Mouse (Mus musculus) c-Kit-positive CD71-negative TER-119-negative erythroid progenitor cells, embryonic 14.5 days (primary cell): ENCODE results near the gene Kcnk1.

Source experiments
- DNase-seq: peaks from one replicate; pipeline ENCODE4 v3.0.0-alpha.2; 2013; ENCODE audit warnings: low read depth

The Kcnk1 gene

DNA sequence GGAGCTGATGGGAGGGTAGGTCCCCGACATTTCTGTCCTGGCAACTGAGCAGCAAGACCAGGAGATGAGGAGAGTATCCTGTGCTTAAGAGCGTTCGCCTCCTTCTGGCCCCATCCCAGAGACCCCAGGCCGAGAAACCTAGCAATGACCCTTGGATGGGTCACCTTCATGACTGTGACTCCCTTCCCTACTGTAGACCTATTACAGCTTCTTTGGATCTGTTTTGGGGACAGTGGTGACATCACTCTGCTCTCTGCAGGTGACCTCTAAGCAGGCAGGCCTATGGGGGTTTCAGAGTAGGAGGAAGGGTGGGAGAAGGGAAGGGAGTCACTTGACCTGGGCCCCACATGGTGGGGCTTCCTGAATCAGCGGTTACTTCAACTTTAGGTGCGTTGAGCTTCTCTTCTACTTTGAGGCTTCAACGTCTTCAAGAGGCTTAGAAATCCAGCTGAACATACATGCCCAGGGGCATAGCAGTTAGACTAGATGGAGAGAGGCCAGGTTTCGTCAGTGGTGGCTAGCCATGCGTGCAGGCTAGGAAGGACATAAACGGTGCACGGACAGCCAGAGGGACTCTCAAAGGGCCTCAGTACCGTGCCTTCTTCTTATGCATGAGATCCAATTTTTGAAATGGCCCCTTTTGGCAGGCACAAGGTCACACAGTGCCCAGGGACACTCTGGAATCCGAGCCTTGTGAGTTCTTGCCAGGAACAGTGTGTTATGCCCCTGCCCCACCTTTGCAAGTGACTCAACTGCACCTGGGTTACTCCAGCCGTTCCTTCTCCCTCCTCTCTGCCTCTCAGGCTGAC is 1.3 kb downstream of the Kcnk1 start:
- no peak for DNase-seq

DNA sequence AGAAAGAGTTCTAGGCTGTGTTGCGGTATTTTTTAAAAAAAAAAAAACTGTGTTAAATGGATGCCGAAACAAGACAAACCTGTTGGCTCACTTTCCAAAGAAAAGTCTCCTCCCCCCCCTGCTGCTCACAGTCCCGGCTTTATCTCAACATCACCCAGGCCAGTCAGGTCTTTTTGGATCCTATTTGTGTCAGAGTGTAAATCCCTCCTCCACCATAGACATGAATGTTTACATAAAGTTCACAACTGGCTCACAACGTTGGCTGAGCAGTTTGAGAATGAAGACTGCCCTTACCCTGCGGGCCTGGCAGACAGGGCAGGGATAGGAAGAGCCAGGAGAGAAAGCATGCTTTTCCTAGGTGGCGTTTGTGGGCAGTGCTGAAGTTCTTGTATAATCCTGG is 2.0 kb downstream of the Kcnk1 start:
- no peak for DNase-seq

DNA sequence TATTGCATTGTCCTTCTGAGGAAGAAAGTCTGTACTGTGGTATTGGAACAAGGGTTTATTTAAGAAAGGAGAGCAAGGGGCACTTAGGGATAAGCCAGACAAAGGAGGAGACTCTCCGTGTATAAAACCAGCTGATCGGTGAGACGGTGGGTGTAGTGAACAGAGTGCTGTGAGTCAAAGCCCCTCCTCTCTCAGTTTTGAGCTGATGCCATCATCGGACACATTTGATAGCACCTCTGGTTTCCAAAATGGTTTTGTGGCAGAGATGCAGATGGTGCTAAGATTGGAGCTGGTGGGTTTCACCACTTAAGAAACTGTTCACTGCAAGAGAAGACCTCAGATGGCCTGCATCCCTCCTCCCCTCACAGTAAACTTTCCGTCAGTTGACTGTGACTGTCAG is 2.6 kb downstream of the Kcnk1 start:
- no peak for DNase-seq

DNA sequence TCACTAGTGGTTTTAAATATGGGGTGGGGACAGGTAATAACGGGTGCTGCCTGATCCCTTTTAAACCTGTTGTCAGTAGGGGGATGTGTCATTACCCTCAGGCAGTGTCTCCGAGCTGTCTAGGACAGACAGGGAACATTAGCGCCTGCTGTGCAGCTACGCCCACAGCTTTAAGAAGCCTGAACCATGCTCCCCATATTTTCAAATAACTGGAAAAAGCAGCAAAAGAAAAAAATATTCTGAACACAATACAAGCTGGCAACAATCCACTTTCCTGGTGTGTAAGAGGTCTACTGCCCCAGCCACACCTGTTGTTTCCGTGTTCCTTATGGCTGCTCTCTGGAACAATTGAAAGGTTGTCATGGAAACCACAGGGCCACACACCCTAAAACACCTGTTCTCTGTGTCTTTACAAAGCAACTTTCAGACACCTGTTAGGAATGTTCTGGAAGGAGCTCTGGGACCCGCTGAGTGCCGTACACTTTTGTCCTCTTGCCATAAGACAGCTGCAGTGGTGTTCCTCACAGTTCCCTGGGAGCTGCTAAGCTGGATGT is 4.9 kb downstream of the Kcnk1 start:
- DNase-seq: no peak

DNA sequence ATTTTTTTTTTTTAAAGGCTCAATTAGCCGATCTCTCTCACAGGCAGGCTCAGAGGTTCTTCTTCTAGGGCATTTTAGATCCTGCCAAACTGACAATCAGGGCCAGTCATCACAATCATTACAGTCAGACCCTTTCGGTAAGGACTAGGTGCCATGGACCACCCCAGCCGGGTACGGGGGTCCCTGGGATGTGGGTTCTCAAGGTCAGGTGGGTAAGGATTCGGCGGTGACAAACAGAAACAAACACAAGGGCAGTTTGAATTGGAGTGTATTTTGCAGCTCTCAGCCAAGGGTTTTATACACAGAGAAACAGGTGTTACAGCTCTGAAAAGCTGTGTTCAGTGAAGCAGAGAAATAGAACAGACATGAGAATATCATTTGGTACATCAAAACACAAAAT is 8.6 kb downstream of the Kcnk1 start:
- no peak for DNase-seq

DNA sequence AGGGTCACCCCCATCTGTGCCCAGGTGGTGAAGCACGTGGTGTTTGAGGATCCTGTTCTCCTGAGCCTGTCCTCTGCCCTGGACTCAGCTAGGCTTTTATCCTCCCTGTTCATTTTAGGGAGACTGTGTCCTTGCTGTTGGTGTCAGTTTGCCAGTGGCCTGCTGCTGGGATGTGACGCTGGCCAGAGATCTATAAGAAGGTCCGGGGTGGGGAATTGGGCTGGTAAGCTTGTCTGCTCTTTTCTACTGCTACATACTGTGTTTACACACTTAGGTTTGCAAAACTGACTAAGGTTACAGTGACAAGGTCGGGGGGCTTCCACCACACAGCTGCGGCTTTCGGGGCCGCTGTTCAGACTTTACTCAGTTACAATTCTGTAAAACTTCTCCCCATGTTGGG is 10.0 kb downstream of the Kcnk1 start:
- DNase-seq: no peak

DNA sequence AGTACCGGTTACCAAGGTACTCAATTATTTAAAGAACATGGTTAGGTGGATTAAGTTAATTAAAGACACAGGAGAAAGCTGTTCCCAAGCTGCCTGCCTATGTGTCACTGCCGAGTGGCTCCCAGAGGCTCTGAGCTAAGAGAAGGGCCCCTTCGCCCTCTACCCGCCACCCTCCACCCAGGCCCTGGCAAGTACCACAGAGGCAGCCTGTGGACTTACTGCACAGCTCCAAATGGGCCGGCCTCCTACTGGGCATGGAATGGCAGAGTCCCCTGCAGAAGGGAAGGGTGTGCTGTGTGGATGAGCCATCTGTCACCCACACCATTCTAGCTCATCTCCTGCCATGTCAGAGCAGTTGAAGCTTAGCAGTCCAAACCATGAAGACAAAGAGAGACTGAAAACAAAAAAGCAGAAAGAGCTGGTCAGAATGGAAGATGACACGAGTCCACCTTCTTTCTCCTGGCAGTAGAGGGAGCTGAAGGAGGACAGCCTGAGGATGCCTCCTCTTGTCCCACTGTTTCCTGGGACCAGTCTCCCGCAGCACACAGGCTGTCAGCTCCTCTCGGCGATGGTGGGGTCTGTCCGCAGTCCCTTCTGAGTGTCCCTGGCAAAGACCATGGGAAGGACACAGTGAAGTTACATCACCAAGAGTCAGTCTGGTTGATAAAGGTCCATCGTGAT is 11.5 kb downstream of the Kcnk1 start:
- no peak for DNase-seq

DNA sequence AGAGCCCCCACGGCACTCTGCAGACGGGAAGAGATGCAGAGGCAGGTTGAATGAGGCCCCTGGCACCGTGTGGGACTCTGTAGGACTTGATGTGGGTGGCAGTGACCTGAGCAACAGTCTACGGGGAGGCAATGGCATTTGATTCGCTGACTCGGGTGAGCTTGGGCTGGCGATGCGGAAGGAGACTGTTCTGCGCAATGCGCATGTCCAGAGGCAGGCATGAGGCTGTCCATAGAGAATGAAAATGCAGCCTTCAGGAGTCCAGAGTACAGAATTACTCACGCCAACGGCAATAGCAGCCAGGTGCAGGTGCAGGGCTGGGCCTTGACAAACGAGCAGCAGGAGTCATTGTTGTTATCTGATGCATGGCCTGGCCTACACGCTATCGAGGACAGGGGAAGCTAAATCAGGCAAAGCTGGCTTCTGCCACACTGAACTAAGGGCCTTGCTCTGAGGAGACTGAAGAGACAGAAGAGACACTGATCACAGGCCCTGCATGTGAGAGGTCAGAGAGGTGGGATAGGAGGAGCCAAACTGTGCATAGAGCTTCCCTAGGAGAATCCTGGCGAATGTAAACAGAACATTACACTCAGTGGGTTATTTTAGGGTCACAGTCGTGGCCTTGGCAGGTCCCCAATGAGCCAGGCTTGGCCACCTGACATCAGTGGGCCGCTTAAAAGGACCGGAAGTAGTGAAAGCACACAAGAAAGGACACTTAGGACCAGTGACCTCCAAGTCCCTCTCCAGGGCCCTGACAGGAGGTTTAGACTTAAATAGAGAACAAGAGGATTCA is 12.8 kb downstream of the Kcnk1 start:
- no peak for DNase-seq

DNA sequence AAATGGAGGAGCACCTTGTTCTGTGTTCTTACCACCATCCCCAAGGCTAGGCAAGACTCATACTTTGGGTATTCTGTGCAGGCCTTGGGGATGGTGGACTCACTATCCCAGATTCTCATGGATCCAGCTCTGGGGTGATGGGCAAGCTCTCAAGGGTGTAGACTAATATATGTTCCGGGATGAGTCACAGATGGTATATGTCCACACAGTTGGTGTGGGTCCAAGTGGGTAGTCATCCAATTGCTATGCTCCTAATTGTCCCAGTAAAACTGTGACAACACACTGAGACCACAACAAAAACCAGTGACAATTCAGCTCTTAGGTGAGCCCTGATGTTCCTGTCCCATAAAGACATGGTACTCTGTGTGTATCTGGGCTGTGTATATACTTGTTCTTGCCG is 14.0 kb downstream of the Kcnk1 start:
- no peak for DNase-seq

DNA sequence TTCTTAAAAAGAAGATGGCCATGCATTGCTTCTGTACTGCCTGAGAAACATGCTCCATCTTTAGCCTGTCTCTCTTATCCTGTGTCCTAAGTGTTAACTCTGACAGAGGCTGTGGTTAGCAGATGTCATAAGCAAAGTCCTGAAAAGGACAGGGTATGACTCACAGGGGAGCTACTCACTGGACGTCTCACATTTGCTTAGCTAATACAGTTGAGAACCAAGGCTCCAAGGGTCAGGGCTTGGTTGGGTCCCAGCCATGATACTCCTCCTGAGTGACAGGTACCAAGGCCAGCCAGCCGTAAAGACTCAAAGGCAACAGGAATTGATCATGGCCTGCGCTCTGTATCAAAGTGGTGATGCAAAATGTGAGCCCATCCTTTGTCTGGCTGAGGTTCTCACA is 15.9 kb downstream of the Kcnk1 start:
- DNase-seq: no peak

DNA sequence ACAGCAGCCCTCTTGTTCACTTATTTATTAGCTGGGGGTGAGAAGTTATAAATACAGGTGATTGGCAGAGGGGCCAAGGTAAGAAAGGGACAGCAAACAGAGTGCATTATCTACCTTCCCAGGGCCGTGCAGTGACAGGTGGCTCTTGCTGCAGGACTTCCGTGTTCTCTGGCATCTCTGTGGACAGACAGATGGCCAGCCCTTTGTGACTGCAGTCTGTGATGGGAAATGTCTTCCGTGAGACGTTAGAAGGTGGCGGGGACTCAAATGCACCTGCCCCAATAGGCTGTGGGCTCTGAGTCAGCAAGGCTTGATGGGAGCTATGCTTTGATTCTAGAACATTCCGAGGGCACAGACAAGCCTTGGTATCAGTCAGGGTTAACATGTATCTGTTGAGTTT is 17.4 kb downstream of the Kcnk1 start:
- no peak for DNase-seq

DNA sequence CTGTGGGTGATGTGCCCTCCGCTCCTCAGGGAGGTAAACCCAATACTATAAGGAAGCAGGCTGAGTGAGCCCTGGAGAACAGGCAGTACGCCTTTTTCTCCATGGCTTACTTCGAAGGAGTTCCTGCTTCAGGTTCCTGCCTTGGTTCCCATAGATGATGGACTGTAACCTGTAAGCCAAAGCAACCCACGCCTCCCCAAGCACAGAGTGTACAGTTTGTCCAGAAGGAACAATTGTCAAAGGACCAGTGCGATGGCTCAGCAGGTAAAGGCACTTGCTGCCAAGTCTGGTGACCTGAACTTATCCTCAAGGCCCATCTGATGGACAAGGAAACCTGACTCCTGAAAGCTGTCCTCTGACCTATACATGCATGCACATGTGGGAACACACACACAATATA is 18.7 kb downstream of the Kcnk1 start:
- DNase-seq: no peak

DNA sequence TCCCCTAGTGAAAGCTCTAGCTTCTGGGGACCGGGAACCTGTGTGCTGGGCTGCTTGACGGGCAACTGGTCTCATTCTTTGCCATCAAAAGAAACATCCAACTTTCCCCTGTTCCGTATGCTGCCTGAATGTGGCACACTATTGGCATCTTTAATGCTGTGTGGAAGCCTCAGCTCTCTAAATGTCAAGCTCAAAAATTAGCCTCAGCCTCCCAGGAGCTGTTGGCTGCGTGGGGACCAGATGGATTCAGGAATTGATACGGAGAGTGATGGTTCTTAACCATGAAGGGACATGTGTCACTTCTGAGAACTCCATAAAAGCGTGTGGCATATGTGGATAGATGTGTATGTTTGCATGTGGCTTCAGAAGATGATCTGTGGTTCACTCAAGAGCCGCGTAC is 27.0 kb downstream of the Kcnk1 start:
- DNase-seq: no peak

DNA sequence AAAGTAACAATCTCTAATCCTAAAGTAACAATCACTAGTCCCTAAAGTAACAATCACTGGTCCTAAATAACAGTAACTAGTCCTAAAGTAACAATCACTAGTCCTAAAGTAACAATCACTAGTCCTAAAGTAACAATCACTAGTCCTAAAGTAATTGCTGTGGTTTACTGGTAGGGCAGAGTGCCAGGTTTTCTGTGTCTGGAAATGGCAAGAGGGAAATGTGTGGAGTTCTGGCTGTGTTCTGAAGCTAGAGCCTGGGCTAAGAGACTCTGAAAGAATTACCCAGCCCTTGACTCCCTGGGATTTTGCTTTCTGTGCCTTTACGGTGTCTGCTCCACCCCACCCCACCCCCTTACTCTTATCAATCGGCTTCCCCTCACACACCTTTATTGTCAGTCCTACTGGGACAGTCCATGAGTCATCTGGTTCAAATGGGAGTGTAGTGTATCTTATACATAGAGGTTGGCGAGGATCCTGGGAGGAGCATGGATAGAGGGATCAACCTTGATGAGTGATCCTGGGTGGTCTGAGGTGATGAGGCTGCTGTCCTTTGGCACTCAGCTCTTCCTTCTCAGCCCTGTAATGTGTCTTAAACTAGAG is 28.8 kb downstream of the Kcnk1 start:
- DNase-seq: no peak

DNA sequence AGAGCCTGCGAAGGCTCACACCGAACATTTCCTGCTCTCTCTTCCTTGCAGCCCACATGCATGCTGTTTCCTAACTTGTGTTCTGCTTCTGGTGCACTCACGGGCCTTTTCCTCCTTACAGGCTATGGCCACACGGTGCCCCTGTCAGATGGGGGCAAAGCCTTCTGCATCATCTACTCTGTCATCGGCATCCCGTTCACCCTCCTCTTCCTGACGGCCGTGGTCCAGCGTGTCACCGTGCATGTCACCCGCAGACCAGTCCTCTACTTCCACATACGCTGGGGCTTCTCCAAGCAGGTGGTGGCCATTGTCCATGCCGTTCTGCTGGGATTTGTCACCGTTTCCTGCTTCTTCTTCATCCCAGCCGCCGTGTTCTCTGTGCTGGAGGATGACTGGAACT is 29.9 kb downstream of the Kcnk1 start:
- no peak for DNase-seq

DNA sequence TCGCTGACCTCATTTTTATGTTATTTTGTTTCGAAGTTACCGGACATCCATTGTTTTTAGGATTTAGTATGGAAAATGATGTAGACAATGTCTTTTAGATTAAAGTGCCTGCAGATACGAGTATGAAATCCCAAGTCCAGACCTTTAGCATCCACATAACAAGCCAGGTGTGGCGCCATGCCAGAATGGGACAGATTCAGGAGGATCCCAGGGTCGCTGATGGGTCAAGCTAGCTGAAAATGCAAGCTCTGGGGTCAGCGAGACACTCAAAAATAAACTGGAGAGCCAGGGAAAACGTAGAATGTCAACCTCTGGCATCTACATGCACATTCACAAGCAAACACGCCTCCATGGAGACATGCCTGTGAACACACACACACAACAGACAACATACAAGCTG is 31.2 kb downstream of the Kcnk1 start:
- DNase-seq: no peak

DNA sequence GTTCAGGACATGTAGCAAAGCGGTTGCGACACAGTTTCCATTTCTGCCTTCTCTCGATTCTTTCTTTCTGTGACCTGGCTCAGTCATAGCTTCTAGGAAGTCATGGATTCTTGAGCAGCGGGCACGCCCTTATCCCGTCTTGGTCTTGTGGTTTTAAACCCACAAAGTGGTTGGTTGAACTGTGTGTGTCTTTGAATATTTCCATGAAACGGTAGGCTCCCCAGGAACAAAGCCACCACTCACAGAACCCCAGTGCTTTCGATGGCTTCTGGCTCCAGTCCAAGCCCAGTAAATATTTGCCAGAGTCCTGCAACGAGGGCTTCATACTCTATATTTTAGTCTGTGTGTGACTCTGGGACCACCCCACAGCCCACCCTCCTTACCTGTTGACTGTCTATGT is 31.6 kb downstream of the Kcnk1 start:
- DNase-seq: no peak

DNA sequence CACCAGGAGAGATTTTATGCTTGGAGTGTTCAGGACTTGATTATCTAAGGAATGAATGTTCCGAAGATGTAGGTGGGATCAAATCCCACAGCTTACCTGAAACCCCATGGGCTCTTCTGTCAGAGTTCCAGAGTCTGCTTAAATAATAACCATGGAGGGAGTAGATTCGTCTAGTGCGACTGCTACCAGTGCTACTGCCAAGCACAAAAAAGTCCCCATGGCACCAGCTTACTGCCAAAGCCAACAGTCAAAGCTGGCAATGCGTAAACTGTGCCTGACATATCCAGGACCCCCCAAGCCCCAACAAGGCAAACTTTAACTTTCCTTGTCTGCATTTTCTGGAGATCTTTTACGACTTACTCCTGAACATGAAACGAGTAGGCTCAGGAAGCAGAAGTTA is 32.5 kb downstream of the Kcnk1 start:
- no peak for DNase-seq

DNA sequence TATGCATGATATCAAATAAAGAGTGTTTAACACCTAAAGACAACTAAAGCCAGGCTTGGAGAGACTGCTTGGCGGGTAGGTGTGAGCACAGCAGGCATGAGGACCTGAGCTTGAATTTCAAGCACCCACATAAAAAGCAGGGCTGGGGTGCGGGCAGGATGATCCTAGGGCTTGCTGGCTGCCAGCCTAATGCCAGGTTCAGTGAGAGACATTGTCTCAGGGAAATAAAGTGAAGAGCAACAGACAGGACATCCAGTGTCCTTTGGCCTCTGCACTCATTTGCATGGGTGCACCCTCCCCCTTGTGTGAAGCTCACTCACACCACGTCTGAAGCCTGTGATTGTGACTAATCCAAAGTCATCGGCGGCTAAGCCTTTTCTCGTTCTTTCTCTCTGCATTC is 34.0 kb downstream of the Kcnk1 start:
- no peak for DNase-seq

DNA sequence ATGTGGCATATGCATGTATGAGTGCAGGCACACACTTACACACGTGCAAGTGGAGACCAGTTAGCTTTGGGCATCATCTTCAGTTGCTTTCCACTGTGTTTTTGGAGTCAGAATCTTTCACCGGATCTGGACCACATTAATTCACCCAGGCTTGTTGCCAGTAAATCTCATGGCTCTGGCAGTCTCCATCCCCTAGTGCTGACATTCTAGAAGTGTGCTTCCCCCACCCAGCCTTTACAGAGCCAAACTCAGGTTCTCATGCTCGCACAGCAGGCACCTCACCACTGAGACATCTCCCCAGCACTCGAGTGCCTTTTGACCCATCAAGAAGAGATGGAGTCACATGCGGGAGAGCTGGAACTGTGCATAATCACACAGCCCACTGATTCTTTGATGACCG is 37.8 kb downstream of the Kcnk1 start:
- no peak for DNase-seq

DNA sequence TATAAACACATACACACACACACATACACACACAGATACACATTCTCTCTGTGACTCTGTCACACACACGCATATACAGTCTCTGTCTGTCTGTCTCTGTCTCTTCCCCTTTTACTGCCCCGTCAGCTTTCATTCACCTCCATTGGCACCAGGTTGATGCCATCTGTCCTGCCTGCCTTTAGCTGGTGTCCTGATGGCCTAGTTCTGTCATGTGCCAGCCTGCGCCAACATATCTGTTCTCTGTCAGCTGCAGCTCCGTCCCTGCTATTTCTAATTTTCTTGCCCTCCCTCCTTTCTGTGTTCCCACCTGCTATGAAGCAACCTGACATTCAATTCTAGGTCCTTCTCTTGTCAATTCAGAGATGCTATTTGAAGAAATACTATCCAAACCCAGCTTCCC is 40.1 kb downstream of the Kcnk1 start:
- DNase-seq: no peak

DNA sequence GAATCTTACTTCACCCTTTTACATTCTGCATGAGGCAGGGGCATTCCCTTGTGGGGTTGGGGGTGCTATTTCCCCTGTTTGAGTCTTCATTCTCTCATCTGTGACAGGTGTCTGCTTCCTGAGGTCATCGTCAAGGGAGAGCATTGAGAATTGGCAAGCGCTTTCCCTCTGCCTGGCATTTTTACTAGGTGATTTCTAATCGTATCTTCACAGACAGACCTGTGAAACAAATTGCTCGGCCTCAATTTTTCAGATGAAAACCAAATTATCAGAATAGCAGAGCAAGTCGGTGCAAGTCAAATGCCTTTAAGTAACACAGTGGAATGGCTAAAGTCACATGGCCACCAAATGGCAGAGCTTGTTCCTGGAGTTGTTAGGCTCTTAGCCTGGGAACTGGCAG is 41.4 kb downstream of the Kcnk1 start:
- no peak for DNase-seq
